Mouse (Mus musculus): ENCODE measurements at regions not wholly inside any gene's neighbourhood (a gene's known extent, or its start where the extent isn't known, plus 50 kb on each side); places are given as distances from the start of the nearest gene placed in this dataset.

GRCm38 (mm10) chr7:68486676-68487075, 213.0 kb downstream of the Fam169b start:
- Histone ChIP-seq H3K36me3 (ENCODE audit: insufficient read depth, low read length) (no peaks in the 10 kb centered on the region), H3K27me3 (ENCODE audit: insufficient read depth, low read length) (0 out of 2 replicates have a peak, but pooled peaks cover 5% of the 10 kb centered on the region), H3K27ac (no peak overlapping the region), H3K9ac (ENCODE audit: low read depth, low read length) (no peak overlapping the region), H3K4me2 (ENCODE audit: low read length) (no peak overlapping the region), H3K4me3 (replicated peaks; ENCODE audit: low read depth, low read length) (no peak overlapping the region), H3K4me1 (replicated peaks; ENCODE audit: insufficient read depth, low read length) (no peaks in the 10 kb centered on the region), H3K9me3 (replicated peaks; ENCODE audit: low read length) (no peaks in the 10 kb centered on the region)
- no peak for TF ChIP-seq CTCF (IDR thresholded peaks at IDR 0.05; ENCODE audit: low read depth)
- ATAC-seq (replicated peaks; ENCODE audit: low FRiP score, low read depth) (no peak), DNase-seq (ENCODE audit: low spot score) (no peak)
- 86% methylated on average over 3 of the region's 3 CpGs for WGBS

GRCm38 (mm10) chr7:68482553-68482952, 208.9 kb downstream of the Fam169b start:
- no peak for TF ChIP-seq CTCF (IDR thresholded peaks at IDR 0.05; ENCODE audit: low read depth)
- H3K4me2 ChIP-seq (ENCODE audit: low read length) = no peak overlapping the region
- H3K9ac ChIP-seq (ENCODE audit: low read depth, low read length) = no peak overlapping the region
- H3K27me3 ChIP-seq (ENCODE audit: insufficient read depth, low read length) = 0 out of 2 replicates have a peak, but pooled peaks cover 6% of the 10 kb centered on the region
- no peaks in the 10 kb centered on the region for H3K4me1 ChIP-seq (replicated peaks; ENCODE audit: insufficient read depth, low read length)
- H3K36me3 ChIP-seq (ENCODE audit: insufficient read depth, low read length) = no peaks in the 10 kb centered on the region
- no peak overlapping the region for H3K27ac ChIP-seq
- DNase-seq (ENCODE audit: low spot score) (no peak), ATAC-seq (replicated peaks; ENCODE audit: low FRiP score, low read depth) (no peak)
- H3K4me3 ChIP-seq (replicated peaks; ENCODE audit: low read depth, low read length) = no peak overlapping the region
- H3K9me3 ChIP-seq (replicated peaks; ENCODE audit: low read length) = no peaks in the 10 kb centered on the region
- 10% methylated on average over 10 of the region's 10 CpGs for WGBS

- 35% methylated on average over 7 of the region's 7 CpGs for WGBS
- no peaks in the 10 kb centered on the region for H3K4me1 ChIP-seq (replicated peaks; ENCODE audit: insufficient read depth, low read length)
- H3K9me3 ChIP-seq (replicated peaks; ENCODE audit: low read length) = no peaks in the 10 kb centered on the region
- no peak overlapping the region for H3K4me2 ChIP-seq (ENCODE audit: low read length)
- no peak overlapping the region for H3K4me3 ChIP-seq (replicated peaks; ENCODE audit: low read depth, low read length)
- H3K27me3 ChIP-seq (ENCODE audit: insufficient read depth, low read length) = 0 out of 2 replicates have a peak, but pooled peaks cover 6% of the 10 kb centered on the region
- no peaks in the 10 kb centered on the region for H3K36me3 ChIP-seq (ENCODE audit: insufficient read depth, low read length)
- DNase-seq (ENCODE audit: low spot score) = peak; percentile 74
- H3K27ac ChIP-seq = no peak overlapping the region
- ATAC-seq (replicated peaks; ENCODE audit: low FRiP score, low read depth) = no peak
- H3K9ac ChIP-seq (ENCODE audit: low read depth, low read length) = no peak overlapping the region
- peak; percentile 82 for TF ChIP-seq CTCF (IDR thresholded peaks at IDR 0.05; ENCODE audit: low read depth)
Measured at GRCm38 (mm10) chr7:68480770-68481169, 207.1 kb downstream of the Fam169b start.

- ATAC-seq (replicated peaks; ENCODE audit: low FRiP score, low read depth) (no peak), DNase-seq (ENCODE audit: low spot score) (no peak)
- H3K27me3 ChIP-seq (ENCODE audit: insufficient read depth, low read length) = 0 out of 2 replicates have a peak, but pooled peaks cover 6% of the 10 kb centered on the region
- H3K36me3 ChIP-seq (ENCODE audit: insufficient read depth, low read length) = no peaks in the 10 kb centered on the region
- no peak for TF ChIP-seq CTCF (IDR thresholded peaks at IDR 0.05; ENCODE audit: low read depth)
- WGBS = 52% methylated on average over 3 of the region's 3 CpGs
- no peak overlapping the region for H3K9ac ChIP-seq (ENCODE audit: low read depth, low read length)
- H3K9me3 ChIP-seq (replicated peaks; ENCODE audit: low read length) = no peaks in the 10 kb centered on the region
- H3K4me2 ChIP-seq (ENCODE audit: low read length) = no peak overlapping the region
- no peaks in the 10 kb centered on the region for H3K4me1 ChIP-seq (replicated peaks; ENCODE audit: insufficient read depth, low read length)
- no peak overlapping the region for H3K4me3 ChIP-seq (replicated peaks; ENCODE audit: low read depth, low read length)
- H3K27ac ChIP-seq = no peak overlapping the region
Measured at GRCm38 (mm10) chr7:68480336-68480735, 206.7 kb downstream of the Fam169b start.

GRCm38 (mm10) chr7:68478044-68478443, 204.4 kb downstream of the Fam169b start:
- H3K27ac ChIP-seq = no peak overlapping the region
- H3K4me3 ChIP-seq (replicated peaks; ENCODE audit: low read depth, low read length) = no peak overlapping the region
- WGBS = 35% methylated on average over 3 of the region's 3 CpGs
- ATAC-seq (replicated peaks; ENCODE audit: low FRiP score, low read depth) (no peak), DNase-seq (ENCODE audit: low spot score) (peak; percentile 70)
- H3K9me3 ChIP-seq (replicated peaks; ENCODE audit: low read length) = no peaks in the 10 kb centered on the region
- H3K4me2 ChIP-seq (ENCODE audit: low read length) = no peak overlapping the region
- no peaks in the 10 kb centered on the region for H3K4me1 ChIP-seq (replicated peaks; ENCODE audit: insufficient read depth, low read length)
- no peak overlapping the region for H3K9ac ChIP-seq (ENCODE audit: low read depth, low read length)
- H3K36me3 ChIP-seq (ENCODE audit: insufficient read depth, low read length) = no peaks in the 10 kb centered on the region
- peak; percentile 71 for TF ChIP-seq CTCF (IDR thresholded peaks at IDR 0.05; ENCODE audit: low read depth)
- 0 out of 2 replicates have a peak, but pooled peaks cover 6% of the 10 kb centered on the region for H3K27me3 ChIP-seq (ENCODE audit: insufficient read depth, low read length)

- H3K36me3 ChIP-seq (ENCODE audit: insufficient read depth, low read length) = no peaks in the 10 kb centered on the region
- DNase-seq (ENCODE audit: low spot score) (peak; percentile 18), ATAC-seq (replicated peaks; ENCODE audit: low FRiP score, low read depth) (peak; percentile 46)
- no peaks in the 10 kb centered on the region for H3K9me3 ChIP-seq (replicated peaks; ENCODE audit: low read length)
- no peak overlapping the region for H3K27ac ChIP-seq
- H3K4me3 ChIP-seq (replicated peaks; ENCODE audit: low read depth, low read length) = no peak overlapping the region
- no peak overlapping the region for H3K9ac ChIP-seq (ENCODE audit: low read depth, low read length)
- no peak overlapping the region for H3K4me2 ChIP-seq (ENCODE audit: low read length)
- TF ChIP-seq CTCF (IDR thresholded peaks at IDR 0.05; ENCODE audit: low read depth) = no peak
- WGBS = 7% methylated on average over 5 of the region's 5 CpGs
- no peaks in the 10 kb centered on the region for H3K27me3 ChIP-seq (ENCODE audit: insufficient read depth, low read length)
- no peaks in the 10 kb centered on the region for H3K4me1 ChIP-seq (replicated peaks; ENCODE audit: insufficient read depth, low read length)
Measured at GRCm38 (mm10) chr7:68472800-68473199, 199.2 kb downstream of the Fam169b start.

- WGBS = 26% methylated on average over 11 of the region's 11 CpGs
- Histone ChIP-seq H3K9ac (ENCODE audit: low read depth, low read length) (no peak overlapping the region), H3K4me1 (replicated peaks; ENCODE audit: insufficient read depth, low read length) (no peaks in the 10 kb centered on the region), H3K27me3 (ENCODE audit: insufficient read depth, low read length) (no peaks in the 10 kb centered on the region), H3K4me2 (ENCODE audit: low read length) (no peak overlapping the region), H3K27ac (no peak overlapping the region), H3K4me3 (replicated peaks; ENCODE audit: low read depth, low read length) (no peak overlapping the region), H3K9me3 (replicated peaks; ENCODE audit: low read length) (no peaks in the 10 kb centered on the region), H3K36me3 (ENCODE audit: insufficient read depth, low read length) (no peaks in the 10 kb centered on the region)
- TF ChIP-seq CTCF (IDR thresholded peaks at IDR 0.05; ENCODE audit: low read depth) = no peak
- no peak for DNase-seq (ENCODE audit: low spot score)
- no peak for ATAC-seq (replicated peaks; ENCODE audit: low FRiP score, low read depth)
Measured at GRCm38 (mm10) chr7:68470983-68471382, 197.3 kb downstream of the Fam169b start.

Data from kidney, postnatal 0 days (tissue).